Mouse (Mus musculus) testis, adult 2 months (tissue): ENCODE results near the gene Srebf1.
A peak's percentile ranks its signal among the peaks of the same experiment; 100 is the strongest.

Source experiments
- CTCF ChIP-seq: fragments of 200-500 bp; IDR thresholded peaks from 2 replicates; pipeline ENCODE4 v1.5.1; 2012; ENCODE audit warnings: low read depth, mild to moderate bottlenecking, inconsistent platforms, low read length, moderate library complexity; ENCODE audit not compliant: control insufficient read depth, insufficient read depth, insufficient replicate concordance
- POLR2A ChIP-seq: fragments of 200-500 bp; IDR thresholded peaks from 2 replicates; pipeline ENCODE4 v1.6.1; 2012; ENCODE audit warnings: low read depth, mild to moderate bottlenecking, inconsistent platforms, low read length, moderate library complexity; ENCODE audit not compliant: control insufficient read depth

- TF ChIP-seq CTCF (peak; percentile 83; the same call in 1 of the 2 replicates), POLR2A (no peak)
Observed at GRCm38 (mm10) chr11:60199702-60200184, 22.6 kb downstream of the Srebf1 start.
